Mouse (Mus musculus): ENCODE data around the gene Dimt1.

The Dimt1 gene

GRCm38 (mm10) chr13:106961496-106961895 is 14.6 kb downstream of the Dimt1 start:
- DNase-seq (ENCODE audit: low read depth), result no peak

GRCm38 (mm10) chr13:106996891-106997290 is 50.0 kb downstream of the Dimt1 start:
- no peak for DNase-seq (ENCODE audit: low read depth)

GRCm38 (mm10) chr13:106997557-106997956 is 50.6 kb downstream of the Dimt1 start:
- DNase-seq (ENCODE audit: low read depth), result peak; percentile 30

GRCm38 (mm10) chr13:106998026-106998425 is 51.1 kb downstream of the Dimt1 start:
- no peak for DNase-seq (ENCODE audit: low read depth)

GRCm38 (mm10) chr13:106998671-106999070 is 51.7 kb downstream of the Dimt1 start:
- DNase-seq (ENCODE audit: low read depth), result peak; percentile 91

GRCm38 (mm10) chr13:107003211-107003610 is 56.3 kb downstream of the Dimt1 start:
- peak; percentile 88 for DNase-seq (ENCODE audit: low read depth)

- no peak for DNase-seq (ENCODE audit: low read depth)
Measured at GRCm38 (mm10) chr13:107008174-107008573, 61.2 kb downstream of the Dimt1 start.

Data from 416B (cell line).